Mouse (Mus musculus): Measurements from ENCODE around the gene Atg13. TPM values are rescaled to one million over a fixed set of nuclear protein-coding genes. Genes with fewer than 3 reads are reported as not detected.

Atg13 gene
- polyA plus RNA-seq, 1 experiment from 2014 or later = 29.8 TPM

DNA sequence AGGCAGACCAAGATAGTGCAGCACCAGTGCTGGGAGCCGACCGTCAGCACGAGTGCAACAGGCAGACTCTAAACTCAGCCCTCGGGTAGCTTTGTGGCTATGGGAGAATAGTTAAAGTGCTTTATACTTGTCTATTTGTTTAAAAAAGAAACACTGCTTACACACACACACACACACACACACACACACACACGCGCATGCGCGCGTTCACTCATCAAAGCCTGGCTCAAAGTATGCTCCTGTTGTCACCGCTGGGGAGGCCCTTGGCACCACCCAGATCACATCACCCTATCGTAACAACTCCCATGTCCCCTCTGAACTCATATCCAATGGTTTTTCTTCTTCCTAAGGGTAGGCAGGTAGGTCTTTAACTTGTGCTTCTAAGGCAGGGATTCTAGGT lies 66.4 kb downstream of the Atg13 start:
- 94% methylated on average over 11 of the region's 11 CpGs for WGBS

DNA sequence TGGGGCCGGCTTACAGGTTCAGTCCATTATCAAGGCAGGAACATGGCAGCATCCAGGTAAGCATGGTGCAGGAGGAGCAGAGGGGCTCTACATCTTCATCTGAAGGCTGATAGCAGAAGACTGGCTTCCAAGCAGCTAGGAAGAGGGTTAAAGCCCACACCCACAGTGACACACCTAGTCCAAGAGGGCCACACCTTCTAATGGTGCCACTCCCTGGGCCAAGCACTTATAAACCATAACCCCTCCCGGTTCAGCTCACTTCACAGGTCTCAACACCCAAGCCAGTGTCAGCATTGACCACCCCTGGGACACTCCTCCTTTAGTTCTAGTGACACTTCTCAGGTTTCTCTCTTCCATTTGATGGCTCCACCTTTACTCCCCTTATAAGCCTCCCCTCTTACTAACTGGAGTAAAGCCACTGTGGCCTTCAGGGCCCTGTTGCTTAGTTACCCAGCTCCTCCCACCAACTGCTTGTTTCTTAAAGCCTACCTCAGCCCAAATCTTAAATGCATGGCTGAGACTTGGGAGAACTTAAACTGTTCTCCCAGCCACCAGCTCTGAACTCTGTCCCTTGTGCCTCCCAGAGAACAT lies 67.5 kb downstream of the Atg13 start:
- Histone ChIP-seq H3K9me3 (no peaks in the 10 kb centered on the region), H3K27me3 (no peaks in the 10 kb centered on the region), H3K4me1 (no peaks in the 10 kb centered on the region), H3K27ac (no peak overlapping the region), H3K4me2 (replicated peaks) (no peak overlapping the region), H3K36me3 (peaks cover 59% of the 10 kb centered on the region), H3K4me3 (no peak overlapping the region), H3K9ac (no peak overlapping the region)
- no peak for ATAC-seq (ENCODE audit: insufficient number of reproducible peaks, insufficient read depth, low FRiP score, low TSS enrichment)
- WGBS = 93% methylated on average over 2 of the region's 2 CpGs

More for the DNA sequence above, 66.4 kb downstream of the Atg13 start:
- Histone ChIP-seq H3K4me2 (replicated peaks) (no peak overlapping the region), H3K4me1 (peaks cover 7% of the 10 kb centered on the region), H3K4me3 (no peak overlapping the region), H3K27me3 (no peaks in the 10 kb centered on the region), H3K9ac (no peak overlapping the region), H3K36me3 (peaks cover 60% of the 10 kb centered on the region), H3K9me3 (no peaks in the 10 kb centered on the region), H3K27ac (no peak overlapping the region)
- ATAC-seq (ENCODE audit: insufficient number of reproducible peaks, insufficient read depth, low FRiP score, low TSS enrichment) = no peak

DNA sequence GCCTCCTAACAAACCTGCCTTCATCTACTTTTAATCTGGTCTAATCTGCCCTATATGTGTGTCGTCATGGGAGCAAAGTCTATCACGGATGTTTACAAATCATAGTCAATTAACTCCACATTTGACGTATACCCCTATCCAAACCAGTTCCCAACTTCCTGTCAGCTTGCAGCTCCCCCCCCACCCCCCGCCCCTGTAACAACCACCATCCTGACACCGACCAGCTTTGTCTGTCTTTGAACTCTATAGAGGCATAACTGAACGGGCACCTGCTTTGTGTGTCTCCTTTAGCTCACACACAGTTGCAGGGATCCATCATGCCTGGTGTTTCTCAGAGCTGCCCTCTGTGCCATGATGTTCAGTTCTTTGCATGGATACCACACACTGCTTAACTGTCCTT lies 71.4 kb downstream of the Atg13 start:
- Histone ChIP-seq H3K4me2 (replicated peaks) (no peak overlapping the region), H3K4me3 (no peak overlapping the region), H3K36me3 (peaks cover 19% of the 10 kb centered on the region), H3K9ac (no peak overlapping the region), H3K4me1 (no peaks in the 10 kb centered on the region), H3K9me3 (no peaks in the 10 kb centered on the region), H3K27ac (no peak overlapping the region), H3K27me3 (no peaks in the 10 kb centered on the region)
- no peak for ATAC-seq (ENCODE audit: insufficient number of reproducible peaks, insufficient read depth, low FRiP score, low TSS enrichment)
- WGBS = 69% methylated on average over 6 of the region's 6 CpGs

DNA sequence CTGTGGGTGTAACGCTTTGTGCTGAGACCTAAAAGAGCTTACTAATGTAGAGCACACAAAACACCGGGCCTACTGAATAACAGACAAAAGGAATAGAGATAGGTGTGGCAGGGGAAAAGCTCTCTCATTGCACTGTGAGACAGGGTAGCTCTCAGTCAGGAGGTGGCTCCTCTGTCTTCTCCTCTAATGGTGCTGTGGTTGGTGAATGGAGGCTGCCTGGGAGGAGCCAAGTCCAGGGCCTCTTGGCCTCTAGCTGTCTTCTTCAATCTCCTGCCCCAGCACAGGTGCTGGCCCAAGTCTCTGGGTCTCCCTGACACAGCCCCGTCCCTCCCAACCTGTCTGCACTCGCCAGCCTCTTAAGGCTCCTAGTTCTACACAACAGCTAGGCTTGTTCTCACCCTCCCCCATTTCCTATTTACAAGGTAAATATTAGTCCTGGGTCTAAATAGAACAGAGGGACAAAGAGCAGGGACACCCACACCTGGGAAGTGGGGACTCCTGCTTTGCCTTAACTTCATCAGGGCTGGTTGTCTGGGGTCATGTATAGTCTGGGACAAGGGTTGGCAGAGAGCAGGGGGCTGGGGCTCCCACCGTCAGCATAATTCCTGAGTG lies 73.5 kb downstream of the Atg13 start:
- no peak overlapping the region for H3K4me2 ChIP-seq (replicated peaks)
- 0 out of 2 replicates have a peak, but pooled peaks cover 2% of the 10 kb centered on the region for H3K36me3 ChIP-seq
- H3K27ac ChIP-seq = no peak overlapping the region
- no peak overlapping the region for H3K4me3 ChIP-seq
- H3K9me3 ChIP-seq = no peaks in the 10 kb centered on the region
- no peak for ATAC-seq (ENCODE audit: insufficient number of reproducible peaks, insufficient read depth, low FRiP score, low TSS enrichment)
- no peaks in the 10 kb centered on the region for H3K4me1 ChIP-seq
- no peaks in the 10 kb centered on the region for H3K27me3 ChIP-seq
- WGBS = 85% methylated on average over 5 of the region's 5 CpGs
- no peak overlapping the region for H3K9ac ChIP-seq

DNA sequence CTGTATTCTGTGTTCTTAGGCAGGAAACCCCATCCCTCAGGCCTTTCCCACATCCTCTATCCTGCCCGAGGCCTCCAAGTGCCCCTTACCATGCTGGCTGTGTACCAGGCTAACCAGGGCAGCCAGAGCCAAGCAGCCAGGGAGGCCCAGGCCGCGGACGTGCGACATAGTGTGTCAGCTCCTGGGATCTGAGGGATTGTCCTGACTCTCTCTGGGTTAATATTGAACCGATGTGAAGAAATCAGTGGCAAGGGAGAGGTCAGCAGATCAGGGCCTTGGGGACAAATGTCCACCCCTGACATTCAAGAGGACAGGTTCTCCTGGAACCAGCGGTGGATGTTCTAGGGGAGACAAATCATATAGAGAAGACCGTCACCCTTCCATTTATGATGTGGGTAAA lies 74.1 kb downstream of the Atg13 start, which contains the start of gene F2:
Gene F2 (minus strand): TSS at position 186 of the 400 bp plus-strand sequence.
- no peak within 1 kb of the TSS for H3K4me3 ChIP-seq
- no peaks in the 10 kb centered on the region for H3K36me3 ChIP-seq
- no peak within 1 kb of the TSS for H3K9ac ChIP-seq
- H3K4me1 ChIP-seq = no peaks in the 10 kb centered on the region
- no peak within 1 kb of the TSS for H3K4me2 ChIP-seq (replicated peaks)
- no peaks in the 10 kb centered on the region for H3K9me3 ChIP-seq
- WGBS = 92% methylated on average over 8 of the region's 8 CpGs
- ATAC-seq (ENCODE audit: insufficient number of reproducible peaks, insufficient read depth, low FRiP score, low TSS enrichment) = no peak
- H3K27me3 ChIP-seq = no peaks in the 10 kb centered on the region
- H3K27ac ChIP-seq = no peak within 1 kb of the TSS

DNA sequence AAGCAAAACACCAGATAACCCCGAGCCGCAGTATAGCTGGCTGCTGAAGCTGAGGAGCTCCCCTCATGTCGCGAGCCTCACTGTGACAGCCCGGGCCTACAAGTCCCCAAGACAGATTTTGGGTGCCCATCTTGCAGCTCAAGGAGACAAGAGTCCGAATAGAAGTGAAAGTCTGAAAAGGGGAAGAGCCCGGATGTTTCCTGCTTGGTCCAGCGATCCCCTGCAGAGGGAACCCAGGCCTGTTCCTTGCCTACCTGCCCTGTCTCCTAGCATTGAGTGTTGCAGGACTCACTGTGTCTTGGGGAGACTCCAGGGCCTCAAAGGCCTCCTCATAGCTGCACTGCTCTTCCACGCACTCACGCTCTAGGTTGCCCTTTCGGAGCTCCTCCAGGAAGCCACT lies 74.9 kb downstream of the Atg13 start:
- Histone ChIP-seq H3K9ac (no peak overlapping the region), H3K4me1 (no peaks in the 10 kb centered on the region), H3K27ac (no peak overlapping the region), H3K36me3 (no peaks in the 10 kb centered on the region), H3K9me3 (no peaks in the 10 kb centered on the region), H3K27me3 (no peaks in the 10 kb centered on the region), H3K4me3 (no peak overlapping the region), H3K4me2 (replicated peaks) (no peak overlapping the region)
- ATAC-seq (ENCODE audit: insufficient number of reproducible peaks, insufficient read depth, low FRiP score, low TSS enrichment) = no peak
- WGBS = 87% methylated on average over 11 of the region's 11 CpGs

DNA sequence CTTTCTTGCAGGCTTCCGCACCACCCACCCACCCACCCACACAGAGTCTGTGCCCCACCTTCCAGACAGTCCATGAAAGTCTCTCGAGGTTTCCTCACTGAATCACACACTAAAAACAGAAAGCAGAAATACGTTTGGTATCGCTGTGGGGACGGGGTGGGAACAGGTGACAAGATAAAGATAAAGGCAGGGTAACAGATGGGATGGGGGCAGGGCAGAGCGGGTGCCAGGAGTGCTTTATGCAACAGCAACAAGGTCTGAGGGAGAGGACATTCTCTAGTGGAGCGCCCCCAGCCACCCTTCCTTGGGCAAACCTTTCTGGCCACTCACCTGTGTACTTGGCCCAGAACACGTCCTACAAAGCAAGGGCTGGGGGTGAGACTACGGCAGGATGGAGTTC lies 75.5 kb downstream of the Atg13 start:
- ATAC-seq (ENCODE audit: insufficient number of reproducible peaks, insufficient read depth, low FRiP score, low TSS enrichment) = no peak
- H3K27me3 ChIP-seq = no peaks in the 10 kb centered on the region
- no peak overlapping the region for H3K4me3 ChIP-seq
- 82% methylated on average over 9 of the region's 9 CpGs for WGBS
- H3K9ac ChIP-seq = no peak overlapping the region
- no peak overlapping the region for H3K27ac ChIP-seq
- no peaks in the 10 kb centered on the region for H3K4me1 ChIP-seq
- H3K9me3 ChIP-seq = no peaks in the 10 kb centered on the region
- no peaks in the 10 kb centered on the region for H3K36me3 ChIP-seq
- H3K4me2 ChIP-seq (replicated peaks) = no peak overlapping the region

DNA sequence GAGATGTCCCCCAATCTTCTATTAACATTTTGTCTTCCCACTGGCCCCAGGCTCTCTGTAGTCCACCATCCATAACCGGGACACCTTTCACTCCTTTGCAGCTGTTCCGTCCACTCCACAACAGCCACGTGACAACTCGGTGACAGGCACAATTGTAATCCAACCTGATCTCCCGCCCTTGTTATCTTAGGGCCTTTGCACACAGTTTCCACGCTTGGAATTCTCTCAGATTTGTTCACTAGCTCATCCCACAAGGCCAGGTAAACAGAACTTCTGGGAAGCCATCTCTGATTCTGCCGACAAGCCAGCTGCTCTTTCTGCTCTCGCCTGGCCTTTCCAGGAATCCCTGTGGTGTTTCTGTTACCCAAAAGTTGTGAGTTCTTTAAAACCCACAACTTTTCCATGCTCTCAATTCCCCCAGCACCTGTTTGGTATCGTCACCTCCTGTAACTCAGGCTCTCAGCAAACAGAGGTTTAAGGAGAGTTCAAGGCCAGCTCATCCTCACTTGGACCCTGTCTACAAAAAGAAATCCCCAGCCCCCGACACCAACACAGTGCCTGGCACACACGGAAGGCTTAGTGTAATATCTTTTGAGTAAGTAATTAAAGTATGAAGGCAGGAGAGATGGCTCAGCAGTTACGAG lies 76.9 kb downstream of the Atg13 start:
- H3K9ac ChIP-seq = no peak overlapping the region
- H3K4me3 ChIP-seq = no peak overlapping the region
- H3K4me2 ChIP-seq (replicated peaks) = no peak overlapping the region
- 80% methylated on average over 12 of the region's 12 CpGs for WGBS
- H3K9me3 ChIP-seq = no peaks in the 10 kb centered on the region
- no peak for ATAC-seq (ENCODE audit: insufficient number of reproducible peaks, insufficient read depth, low FRiP score, low TSS enrichment)
- H3K4me1 ChIP-seq = no peaks in the 10 kb centered on the region
- H3K36me3 ChIP-seq = no peaks in the 10 kb centered on the region
- H3K27ac ChIP-seq = no peak overlapping the region
- no peaks in the 10 kb centered on the region for H3K27me3 ChIP-seq

DNA sequence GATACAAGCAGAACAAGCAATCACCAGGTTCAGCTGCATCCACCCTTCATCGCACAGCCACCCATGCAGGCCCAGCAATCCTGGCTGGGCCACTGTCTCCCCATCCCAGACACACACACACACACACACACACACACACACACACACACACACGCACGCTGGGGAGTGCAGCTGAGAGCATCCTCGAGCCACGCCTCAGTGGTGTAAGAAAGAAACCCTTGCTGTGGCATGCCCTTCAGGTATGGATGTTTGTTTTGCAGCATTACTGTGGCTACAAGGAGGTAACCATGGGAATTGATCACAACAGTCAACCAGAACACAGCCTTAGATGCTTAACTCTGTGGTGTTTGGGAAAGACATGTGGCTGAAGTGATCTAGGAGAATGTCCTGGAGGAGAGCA lies 78.1 kb downstream of the Atg13 start:
- no peaks in the 10 kb centered on the region for H3K4me1 ChIP-seq
- H3K9ac ChIP-seq = no peak overlapping the region
- no peak overlapping the region for H3K4me2 ChIP-seq (replicated peaks)
- H3K9me3 ChIP-seq = no peaks in the 10 kb centered on the region
- no peaks in the 10 kb centered on the region for H3K27me3 ChIP-seq
- H3K4me3 ChIP-seq = no peak overlapping the region
- 88% methylated on average over 5 of the region's 5 CpGs for whole genome bisulfite sequencing
- no peak overlapping the region for H3K27ac ChIP-seq
- ATAC-seq (ENCODE audit: insufficient number of reproducible peaks, insufficient read depth, low FRiP score, low TSS enrichment) = no peak
- no peaks in the 10 kb centered on the region for H3K36me3 ChIP-seq

DNA sequence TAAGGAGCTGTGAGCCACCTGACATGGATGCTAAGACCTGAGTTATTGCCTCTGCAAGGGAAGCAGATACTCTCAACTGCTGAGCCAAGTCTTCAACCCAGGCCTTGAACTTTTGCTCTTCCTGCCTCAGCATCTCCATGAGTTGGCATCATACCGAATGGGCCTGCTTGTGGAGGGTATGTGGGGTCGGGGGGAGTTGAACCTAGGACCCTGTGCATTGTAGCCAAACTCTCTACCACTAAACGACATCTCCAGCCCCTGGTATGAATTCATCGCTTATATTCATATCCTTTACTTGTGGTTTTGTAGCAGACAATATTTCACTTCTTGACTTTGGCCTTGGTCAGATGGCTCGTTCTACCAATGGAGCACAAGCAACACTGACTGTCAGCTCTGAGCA lies 78.5 kb downstream of the Atg13 start:
- Histone ChIP-seq H3K27me3 (no peaks in the 10 kb centered on the region), H3K4me2 (replicated peaks) (no peak overlapping the region), H3K36me3 (no peaks in the 10 kb centered on the region), H3K27ac (no peak overlapping the region), H3K4me3 (no peak overlapping the region), H3K9ac (no peak overlapping the region), H3K9me3 (no peaks in the 10 kb centered on the region), H3K4me1 (no peaks in the 10 kb centered on the region)
- WGBS = 78% methylated on average over 5 of the region's 5 CpGs
- no peak for ATAC-seq (ENCODE audit: insufficient number of reproducible peaks, insufficient read depth, low FRiP score, low TSS enrichment)

DNA sequence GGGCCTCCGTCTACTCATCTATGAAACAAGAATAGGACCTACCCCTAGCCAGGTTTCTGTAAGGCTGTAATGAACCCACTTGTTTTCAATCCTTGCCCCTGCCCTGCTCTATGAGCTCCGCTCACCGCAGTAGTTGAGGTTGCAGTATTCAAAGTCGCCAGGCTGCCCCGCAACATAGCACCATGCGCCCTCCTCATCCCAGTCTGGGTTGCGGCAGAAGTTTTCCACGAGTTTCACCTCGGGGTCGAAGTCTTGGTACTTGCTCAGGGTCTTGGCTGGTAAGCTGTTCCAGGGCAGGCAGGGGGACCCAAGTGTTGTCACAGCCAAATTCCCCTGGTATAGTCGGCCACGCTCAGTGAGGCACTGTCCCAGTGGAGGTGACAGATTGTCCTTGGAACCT lies 80.0 kb downstream of the Atg13 start:
- 88% methylated on average over 12 of the region's 12 CpGs for WGBS
- Histone ChIP-seq H3K9ac (no peak overlapping the region), H3K4me3 (no peak overlapping the region), H3K9me3 (no peaks in the 10 kb centered on the region), H3K4me2 (replicated peaks) (no peak overlapping the region), H3K27ac (no peak overlapping the region), H3K27me3 (no peaks in the 10 kb centered on the region), H3K36me3 (no peaks in the 10 kb centered on the region), H3K4me1 (no peaks in the 10 kb centered on the region)
- ATAC-seq (ENCODE audit: insufficient number of reproducible peaks, insufficient read depth, low FRiP score, low TSS enrichment) = no peak

DNA sequence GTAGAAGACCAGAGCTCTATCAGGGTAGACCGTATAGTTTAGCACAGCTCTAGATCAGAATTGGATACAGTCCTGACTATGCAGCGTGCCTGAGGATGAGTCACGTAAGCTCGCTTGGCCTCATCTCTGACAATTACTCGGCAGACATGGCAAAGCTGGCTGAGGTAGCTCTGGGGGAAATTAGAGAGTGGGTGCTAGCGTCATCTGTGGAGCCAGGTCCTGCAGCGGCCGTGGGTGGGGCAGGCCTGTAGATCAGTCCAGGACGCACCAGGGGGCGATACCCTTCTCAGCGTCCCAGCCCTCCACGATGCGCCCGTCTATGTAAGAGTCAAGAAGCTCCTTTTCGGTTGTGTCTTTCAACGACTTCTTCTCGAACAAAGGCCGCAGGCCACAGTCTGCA lies 80.7 kb downstream of the Atg13 start:
- Histone ChIP-seq H3K9ac (no peak overlapping the region), H3K36me3 (no peaks in the 10 kb centered on the region), H3K4me3 (no peak overlapping the region), H3K4me1 (no peaks in the 10 kb centered on the region), H3K9me3 (no peaks in the 10 kb centered on the region), H3K27me3 (no peaks in the 10 kb centered on the region), H3K27ac (no peak overlapping the region), H3K4me2 (replicated peaks) (no peak overlapping the region)
- no peak for ATAC-seq (ENCODE audit: insufficient number of reproducible peaks, insufficient read depth, low FRiP score, low TSS enrichment)
- WGBS = 89% methylated on average over 18 of the region's 18 CpGs
